Mouse (Mus musculus): ENCODE measurements around the gene Gm8765.
"Not testable (repeated sequence)": the region's sequence is repeated elsewhere in the genome, so short reads cannot be mapped to it uniquely, and the experiment has no call there.

Gene Gm8765

GRCm38 (mm10) chr13:50698012-50698411 is at the start of gene Gm8765:
TSS of gene Gm8765 (plus strand) at chr13:50698312.
- not testable (repeated sequence) for DNase-seq (ENCODE audit: low read depth, low spot score)

- DNase-seq (ENCODE audit: low read depth, low spot score): not testable (repeated sequence)
Measured at GRCm38 (mm10) chr13:50648771-50649170, 49.3 kb upstream of the Gm8765 start.

GRCm38 (mm10) chr13:50750282-50750681 is 52.2 kb downstream of the Gm8765 start:
- DNase-seq (ENCODE audit: low read depth, low spot score): not testable (repeated sequence)

GRCm38 (mm10) chr13:50751732-50752131 is 53.6 kb downstream of the Gm8765 start:
- no peak for DNase-seq (ENCODE audit: low read depth, low spot score)

- DNase-seq (ENCODE audit: low read depth, low spot score): peak; percentile 3
Measured at GRCm38 (mm10) chr13:50752961-50753360, 54.8 kb downstream of the Gm8765 start.
